Mouse (Mus musculus) inflammation-experienced regulatory T-cells, adult 6 months (primary cell): Measurements from ENCODE around the gene Zbtb48. TPM values are rescaled to one million over a fixed set of nuclear protein-coding genes. Genes with fewer than 3 reads are reported as not detected.

Experiments used
- ATAC-seq: one replicate; pipeline ENCODE4 v1.8.0; 2017
- polyA plus RNA-seq, 3 experiments: library from polyadenylated mRNA; unstranded; fragments of 100-300 nt; shearing (Covaris generic); gene quantifications; one replicate each; pipeline ENCODE4 v1.2.1; 2017

Gene Zbtb48
- polyA plus RNA-seq, 3 experiments from 2014 or later: 16.2 to 26.3 (median 18.9) TPM

DNA sequence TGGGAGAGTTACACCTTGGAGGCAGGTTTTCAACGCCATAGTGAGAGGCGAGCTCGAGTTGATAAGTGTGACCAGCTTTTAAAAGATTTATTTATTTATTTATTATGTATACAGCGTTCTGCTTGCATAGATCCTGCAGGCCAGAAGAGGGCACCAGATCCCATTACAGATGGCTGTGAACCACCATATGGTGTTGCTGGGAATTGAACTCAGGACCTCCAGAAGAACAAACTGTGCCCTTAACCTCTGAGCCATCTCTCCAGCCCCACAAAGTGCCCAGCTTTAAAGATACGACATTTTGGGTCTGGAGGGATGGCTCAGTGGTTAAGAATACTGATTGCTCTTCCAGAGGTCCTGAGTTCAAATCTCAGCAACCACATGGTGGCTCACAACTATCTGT, 1.6 kb upstream of the Zbtb48 start:
- no peak for ATAC-seq

- ATAC-seq: no peak
Observed at GRCm38 (mm10) chr4:152028456-152028855, 985 bp upstream of the Zbtb48 start.

GRCm38 (mm10) chr4:152026751-152027508, 541 bp downstream of the Zbtb48 start:
- peak; percentile 11 for ATAC-seq

DNA sequence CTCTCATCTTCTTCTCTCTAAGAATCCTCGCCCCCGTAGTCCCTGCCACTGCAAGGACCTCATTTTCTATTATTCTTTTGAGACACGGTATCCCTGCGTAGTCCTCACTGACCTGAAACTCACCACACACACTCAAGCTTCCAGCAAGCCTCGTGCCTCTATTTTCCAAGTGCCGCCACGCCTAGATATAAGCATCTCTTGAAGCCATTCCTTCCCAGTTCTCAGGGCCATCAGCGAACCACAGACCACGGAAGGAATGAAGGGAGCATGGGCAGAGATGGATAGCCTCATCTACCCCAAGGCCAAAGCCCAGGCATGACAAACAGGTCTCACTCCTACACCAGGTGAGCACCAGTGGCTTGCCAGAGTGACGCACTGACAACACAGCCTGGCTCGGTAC, 2.9 kb downstream of the Zbtb48 start:
- ATAC-seq: no peak

GRCm38 (mm10) chr4:152022506-152022905, 5.0 kb downstream of the Zbtb48 start:
- no peak for ATAC-seq

- no peak for ATAC-seq
Observed at GRCm38 (mm10) chr4:152021568-152022097, 5.8 kb downstream of the Zbtb48 start.

- ATAC-seq: no peak
Observed at GRCm38 (mm10) chr4:152020024-152020423, 7.4 kb downstream of the Zbtb48 start.

GRCm38 (mm10) chr4:152019073-152019472, 8.4 kb downstream of the Zbtb48 start:
- ATAC-seq: no peak

GRCm38 (mm10) chr4:152013036-152013813, 14.2 kb downstream of the Zbtb48 start:
- no peak for ATAC-seq

- no peak for ATAC-seq
Observed at GRCm38 (mm10) chr4:152012109-152012508, 15.4 kb downstream of the Zbtb48 start.

DNA sequence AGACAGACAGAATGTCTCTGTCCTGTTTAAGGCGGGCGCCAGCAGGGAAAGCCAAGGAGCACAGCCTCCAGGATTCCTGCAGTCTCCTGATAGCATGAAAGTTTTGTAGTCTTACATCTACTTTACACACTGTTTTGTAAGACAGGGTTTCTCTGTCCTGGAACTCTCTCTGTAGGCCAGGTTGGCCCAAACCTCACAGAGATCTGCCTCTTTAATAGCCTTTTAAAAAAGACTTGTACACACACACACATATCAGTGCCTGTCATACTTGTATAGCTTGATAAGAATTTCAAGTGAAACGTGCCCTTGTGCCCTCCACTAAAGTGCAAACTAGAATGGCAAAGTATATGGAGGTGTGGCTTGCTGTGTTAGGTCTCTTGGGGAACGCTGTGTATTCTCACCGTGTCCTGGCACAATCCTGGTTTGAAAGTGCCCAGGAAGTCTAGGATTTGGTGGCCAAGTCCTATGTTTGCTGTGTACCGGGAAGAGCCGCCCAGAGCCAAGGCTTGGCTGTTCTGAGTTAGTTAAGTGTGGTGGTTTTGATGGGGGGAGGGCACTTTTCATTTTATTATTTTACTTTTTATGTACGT, 16.2 kb downstream of the Zbtb48 start:
- ATAC-seq: no peak

GRCm38 (mm10) chr4:152010707-152011134, 16.8 kb downstream of the Zbtb48 start:
- ATAC-seq: no peak

- no peak for ATAC-seq
Observed at GRCm38 (mm10) chr4:152010091-152010706, 17.3 kb downstream of the Zbtb48 start.

DNA sequence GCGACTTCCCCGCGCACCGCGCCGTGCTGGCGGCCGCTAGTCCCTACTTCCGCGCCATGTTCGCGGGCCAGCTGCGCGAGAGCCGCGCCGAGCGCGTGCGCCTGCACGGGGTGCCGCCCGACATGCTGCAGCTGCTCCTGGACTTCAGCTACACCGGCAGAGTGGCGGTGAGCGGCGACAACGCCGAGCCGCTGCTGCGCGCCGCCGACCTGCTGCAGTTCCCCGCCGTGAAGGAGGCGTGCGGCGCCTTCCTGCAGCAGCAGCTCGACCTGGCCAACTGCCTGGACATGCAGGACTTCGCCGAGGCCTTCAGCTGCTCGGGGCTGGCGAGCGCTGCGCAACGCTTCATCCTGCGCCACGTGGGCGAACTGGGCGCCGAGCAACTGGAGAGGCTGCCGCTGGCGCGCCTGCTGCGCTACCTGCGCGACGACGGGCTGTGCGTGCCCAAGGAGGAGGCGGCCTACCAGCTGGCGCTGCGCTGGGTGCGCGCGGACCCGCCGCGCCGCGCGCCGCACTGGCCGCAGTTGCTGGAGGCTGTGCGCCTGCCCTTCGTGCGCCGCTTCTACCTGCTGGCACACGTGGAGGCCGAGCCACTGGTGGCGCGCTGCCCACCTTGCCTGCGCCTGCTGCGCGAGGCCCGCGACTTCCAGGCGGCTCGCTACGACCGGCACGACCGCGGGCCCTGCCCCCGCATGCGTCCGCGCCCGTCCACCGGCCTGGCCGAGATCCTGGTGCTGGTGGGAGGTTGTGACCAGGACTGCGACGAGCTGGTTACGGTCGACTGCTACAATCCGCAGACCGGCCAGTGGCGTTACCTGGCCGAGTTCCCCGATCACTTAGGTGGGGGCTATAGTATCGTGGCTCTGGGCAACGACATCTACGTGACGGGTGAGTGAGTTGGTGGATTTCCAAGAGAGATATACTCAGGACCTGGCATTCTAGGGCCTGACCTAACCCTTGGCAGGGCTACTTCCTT, 18.1 kb downstream of the Zbtb48 start:
- ATAC-seq: peak; percentile 58

DNA sequence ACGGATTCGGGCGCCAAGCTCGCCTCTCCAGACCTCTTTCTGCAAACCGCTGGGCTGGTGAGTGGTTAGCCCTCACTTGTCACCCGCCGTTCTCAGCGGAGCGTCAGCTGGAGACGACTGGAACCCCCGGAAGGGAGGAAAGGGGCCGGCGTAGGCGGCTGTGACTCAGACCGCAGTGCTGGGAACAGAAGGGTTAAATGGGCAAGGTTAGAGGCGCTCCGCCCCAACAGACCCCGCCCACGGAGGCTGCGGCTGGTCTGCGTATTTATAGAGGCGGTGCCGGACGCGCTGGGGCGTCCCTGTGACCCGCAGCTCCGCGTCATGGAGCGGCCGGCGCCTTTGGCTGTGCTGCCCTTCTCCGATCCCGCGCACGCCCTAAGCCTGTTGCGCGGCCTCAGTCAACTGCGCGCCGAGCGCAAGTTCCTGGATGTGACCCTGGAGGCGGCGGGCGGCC, 18.8 kb downstream of the Zbtb48 start, which contains the start of gene Klhl21:
Gene Klhl21 (plus strand): TSS at position 182 of the 454 bp plus-strand sequence.
- ATAC-seq: peak; percentile 91

DNA sequence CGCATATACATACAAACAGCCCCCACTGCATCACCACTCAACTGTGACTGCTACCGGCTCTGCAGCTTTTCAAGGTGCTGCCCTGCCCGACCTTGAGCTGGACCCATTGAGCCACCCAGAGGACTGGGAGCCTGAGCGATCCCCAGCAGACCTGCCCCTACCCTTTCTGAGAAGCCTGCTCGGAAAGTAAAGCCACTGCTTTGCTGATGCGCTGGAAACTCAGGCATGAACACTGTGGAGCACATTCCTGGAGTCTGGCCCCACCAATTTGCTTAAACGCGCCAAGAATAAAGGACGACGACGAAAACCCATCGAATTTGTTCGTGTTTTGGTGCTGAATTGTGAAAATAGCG, 19.3 kb downstream of the Zbtb48 start:
- ATAC-seq: no peak

- ATAC-seq: no peak
Observed at GRCm38 (mm10) chr4:152007481-152008147, 19.9 kb downstream of the Zbtb48 start.

- no peak for ATAC-seq
Observed at GRCm38 (mm10) chr4:152006812-152007211, 20.7 kb downstream of the Zbtb48 start.

- no peak for ATAC-seq
Observed at GRCm38 (mm10) chr4:152006137-152006536, 21.3 kb downstream of the Zbtb48 start.

- ATAC-seq: no peak
Observed at GRCm38 (mm10) chr4:152002063-152002462, 25.4 kb downstream of the Zbtb48 start.

DNA sequence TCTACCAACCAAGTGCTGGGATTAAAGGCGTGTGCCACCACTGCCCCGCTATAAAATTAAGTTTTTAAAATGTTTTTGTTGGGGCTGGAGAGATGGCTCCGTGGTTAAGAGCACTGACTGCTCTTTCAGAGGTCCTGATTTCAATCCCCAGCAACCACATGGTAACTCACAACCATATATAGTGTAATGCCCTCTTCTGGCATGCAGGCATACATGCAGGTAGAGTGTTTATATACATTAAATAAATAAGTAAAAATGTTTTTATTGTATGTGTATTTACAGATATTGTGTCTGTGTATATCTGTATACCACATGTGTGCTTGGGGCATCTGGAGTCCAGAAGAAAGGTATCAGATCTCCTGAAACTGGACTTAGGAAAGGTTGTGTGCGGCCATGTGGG, 26.1 kb downstream of the Zbtb48 start:
- ATAC-seq: no peak
